Mouse (Mus musculus): ENCODE data around the gene Sema6c. TPM values are rescaled to one million over a fixed set of nuclear protein-coding genes. Genes with fewer than 3 reads are reported as not detected.

Gene Sema6c
- polyA plus RNA-seq, 1 experiment: 164 TPM

DNA sequence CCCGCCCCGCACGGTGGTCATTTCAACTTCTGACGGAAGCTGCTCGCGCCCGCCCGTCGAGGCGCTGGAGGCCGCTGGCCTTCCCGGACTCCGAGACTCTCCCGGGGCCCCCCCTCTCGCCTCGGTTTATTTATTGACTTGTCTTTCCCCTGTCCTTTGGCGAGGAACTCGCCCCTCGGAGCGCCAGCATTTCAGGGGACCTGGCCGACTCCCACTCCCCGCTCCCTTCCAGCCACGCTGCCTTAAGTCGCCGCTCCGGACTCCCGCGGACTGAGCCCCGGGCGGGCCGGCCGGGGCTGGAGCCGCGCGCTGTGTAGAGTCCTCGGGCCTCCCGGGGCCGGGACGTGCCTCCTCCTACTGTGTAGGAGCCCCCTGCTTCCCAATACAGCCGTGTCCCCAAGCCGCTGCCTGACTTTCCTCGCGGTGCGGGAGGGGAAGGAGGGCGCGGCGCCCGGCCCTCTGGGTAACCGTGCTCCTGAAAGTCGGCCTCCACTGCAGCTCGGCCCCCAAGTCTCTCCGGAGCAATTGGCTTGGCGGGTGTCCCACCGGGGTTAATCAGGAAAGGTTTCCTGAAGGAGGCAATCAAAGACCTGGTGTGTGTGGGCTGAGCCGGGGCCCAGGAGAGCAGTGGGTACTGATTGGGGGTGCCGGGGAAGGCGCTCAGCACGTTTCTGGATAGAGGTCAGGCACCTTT is 13.1 kb downstream of the Sema6c start:
- DNase-seq (ENCODE audit: low read depth): peak; percentile 45
- no peak for TF ChIP-seq POLR2A (IDR thresholded peaks at IDR 0.05; ENCODE audit: borderline replicate concordance, extremely low read depth, insufficient read depth, insufficient read length, poor library complexity, severe bottlenecking)
- TF ChIP-seq CTCF (IDR thresholded peaks at IDR 0.05; ENCODE audit: borderline replicate concordance, extremely low read depth, insufficient read depth, insufficient read length): no peak

DNA sequence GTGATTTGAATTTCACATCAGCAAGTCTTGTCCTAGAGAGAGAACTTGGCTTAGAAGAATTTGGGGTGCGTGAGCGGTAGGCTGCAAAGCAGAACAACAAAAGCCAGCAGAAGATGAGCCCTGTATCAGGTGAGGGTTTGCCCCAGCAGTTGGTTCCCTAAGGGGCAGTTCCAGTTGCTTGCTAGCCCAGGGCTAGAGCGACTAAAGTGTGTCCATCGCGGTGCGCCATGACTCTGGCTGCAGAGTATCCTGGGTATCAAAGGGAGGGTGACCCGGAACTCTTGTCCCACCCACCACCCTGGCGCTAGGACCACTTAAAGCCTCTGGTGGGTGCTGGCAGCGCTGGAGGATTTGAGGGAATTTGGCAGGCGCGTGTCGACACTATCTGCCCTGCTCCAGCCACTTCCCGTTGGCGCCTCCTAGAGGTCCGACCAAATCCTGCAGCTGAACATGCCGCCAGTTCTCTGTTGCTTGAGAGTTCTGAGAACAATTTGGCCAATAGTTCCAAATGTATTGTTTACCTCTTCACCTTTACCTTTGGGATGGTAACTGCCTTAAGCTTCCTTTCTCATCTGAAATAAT is 13.8 kb downstream of the Sema6c start:
- DNase-seq (ENCODE audit: low read depth): peak; percentile 88

DNA sequence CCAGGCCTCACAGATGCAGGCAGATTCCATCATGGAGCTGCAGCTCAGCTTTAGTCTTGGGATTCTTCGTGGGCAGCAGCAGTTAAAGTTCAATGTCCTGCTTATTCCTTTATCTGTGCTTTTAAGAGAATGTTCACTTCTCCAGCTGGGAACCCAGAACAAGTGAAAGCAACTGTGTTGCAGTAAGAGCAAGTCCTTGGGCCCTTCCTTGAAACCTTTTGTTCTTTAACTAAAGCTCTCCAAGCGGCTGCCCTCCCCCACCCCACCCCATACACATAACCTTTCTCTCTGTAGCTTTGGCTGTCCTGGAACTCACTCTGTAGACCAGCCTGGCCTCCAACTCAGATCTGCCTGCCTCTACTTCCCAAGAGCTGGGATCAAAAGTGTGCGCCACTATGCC is 16.2 kb downstream of the Sema6c start:
- TF ChIP-seq CTCF (IDR thresholded peaks at IDR 0.05; ENCODE audit: borderline replicate concordance, extremely low read depth, insufficient read depth, insufficient read length) (no peak), POLR2A (IDR thresholded peaks at IDR 0.05; ENCODE audit: borderline replicate concordance, extremely low read depth, insufficient read depth, insufficient read length, poor library complexity, severe bottlenecking) (no peak)
- DNase-seq (ENCODE audit: low read depth): no peak

More for the DNA sequence above, 13.8 kb downstream of the Sema6c start:
- TF ChIP-seq CTCF (IDR thresholded peaks at IDR 0.05; ENCODE audit: borderline replicate concordance, extremely low read depth, insufficient read depth, insufficient read length): peak; percentile 91
- TF ChIP-seq POLR2A (IDR thresholded peaks at IDR 0.05; ENCODE audit: borderline replicate concordance, extremely low read depth, insufficient read depth, insufficient read length, poor library complexity, severe bottlenecking): no peak

DNA sequence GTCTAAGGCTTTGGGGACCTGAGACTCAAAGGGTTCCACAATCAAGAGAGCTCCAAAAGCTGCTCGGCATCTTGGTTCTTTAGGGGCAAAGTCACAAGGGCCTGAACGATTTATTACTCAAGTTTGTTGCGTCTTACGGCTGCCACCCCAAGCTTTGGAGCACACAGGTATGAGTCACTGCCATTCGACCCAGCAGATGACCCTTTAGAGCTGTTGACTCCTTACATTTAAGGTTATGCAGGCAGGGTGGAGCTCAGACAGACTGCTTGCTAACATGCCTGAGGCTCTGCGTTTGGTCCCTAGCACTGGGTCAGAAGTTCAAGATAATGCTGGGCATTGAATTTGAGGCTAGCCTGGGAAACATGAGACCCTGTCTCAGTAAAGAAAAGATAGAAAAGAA is 17.3 kb downstream of the Sema6c start:
- no peak for TF ChIP-seq CTCF (IDR thresholded peaks at IDR 0.05; ENCODE audit: borderline replicate concordance, extremely low read depth, insufficient read depth, insufficient read length)
- no peak for TF ChIP-seq POLR2A (IDR thresholded peaks at IDR 0.05; ENCODE audit: borderline replicate concordance, extremely low read depth, insufficient read depth, insufficient read length, poor library complexity, severe bottlenecking)
- no peak for DNase-seq (ENCODE audit: low read depth)

- DNase-seq (ENCODE audit: low read depth): no peak
- TF ChIP-seq CTCF (IDR thresholded peaks at IDR 0.05; ENCODE audit: borderline replicate concordance, extremely low read depth, insufficient read depth, insufficient read length) (no peak), POLR2A (IDR thresholded peaks at IDR 0.05; ENCODE audit: borderline replicate concordance, extremely low read depth, insufficient read depth, insufficient read length, poor library complexity, severe bottlenecking) (no peak)
Observed at GRCm38 (mm10) chr3:95178948-95179347, 18.7 kb downstream of the Sema6c start.

DNA sequence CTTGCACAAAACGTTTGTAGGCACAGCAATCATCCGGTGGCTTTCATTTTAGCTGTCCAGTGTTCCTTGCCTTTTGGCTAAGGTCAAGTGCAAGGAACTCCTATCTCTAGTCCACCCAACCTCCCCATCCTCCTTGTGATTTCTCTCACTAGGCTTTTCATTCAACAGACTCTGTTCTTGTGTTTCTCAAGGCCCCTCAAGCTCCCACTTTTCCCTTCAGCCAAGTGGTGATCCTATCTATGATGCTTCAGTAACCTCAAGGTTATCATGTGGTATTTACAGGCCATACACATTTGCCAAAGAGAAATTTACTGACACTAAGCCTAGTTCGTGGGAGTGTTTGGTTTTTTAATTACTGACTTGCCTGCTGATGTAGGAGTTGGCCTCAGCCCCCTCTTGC is 19.6 kb downstream of the Sema6c start:
- no peak for DNase-seq (ENCODE audit: low read depth)
- no peak for TF ChIP-seq POLR2A (IDR thresholded peaks at IDR 0.05; ENCODE audit: borderline replicate concordance, extremely low read depth, insufficient read depth, insufficient read length, poor library complexity, severe bottlenecking)
- no peak for TF ChIP-seq CTCF (IDR thresholded peaks at IDR 0.05; ENCODE audit: borderline replicate concordance, extremely low read depth, insufficient read depth, insufficient read length)

- DNase-seq (ENCODE audit: low read depth): no peak
- TF ChIP-seq CTCF (IDR thresholded peaks at IDR 0.05; ENCODE audit: borderline replicate concordance, extremely low read depth, insufficient read depth, insufficient read length) (no peak), POLR2A (IDR thresholded peaks at IDR 0.05; ENCODE audit: borderline replicate concordance, extremely low read depth, insufficient read depth, insufficient read length, poor library complexity, severe bottlenecking) (no peak)
Observed at GRCm38 (mm10) chr3:95181841-95182240, 21.6 kb downstream of the Sema6c start.

DNA sequence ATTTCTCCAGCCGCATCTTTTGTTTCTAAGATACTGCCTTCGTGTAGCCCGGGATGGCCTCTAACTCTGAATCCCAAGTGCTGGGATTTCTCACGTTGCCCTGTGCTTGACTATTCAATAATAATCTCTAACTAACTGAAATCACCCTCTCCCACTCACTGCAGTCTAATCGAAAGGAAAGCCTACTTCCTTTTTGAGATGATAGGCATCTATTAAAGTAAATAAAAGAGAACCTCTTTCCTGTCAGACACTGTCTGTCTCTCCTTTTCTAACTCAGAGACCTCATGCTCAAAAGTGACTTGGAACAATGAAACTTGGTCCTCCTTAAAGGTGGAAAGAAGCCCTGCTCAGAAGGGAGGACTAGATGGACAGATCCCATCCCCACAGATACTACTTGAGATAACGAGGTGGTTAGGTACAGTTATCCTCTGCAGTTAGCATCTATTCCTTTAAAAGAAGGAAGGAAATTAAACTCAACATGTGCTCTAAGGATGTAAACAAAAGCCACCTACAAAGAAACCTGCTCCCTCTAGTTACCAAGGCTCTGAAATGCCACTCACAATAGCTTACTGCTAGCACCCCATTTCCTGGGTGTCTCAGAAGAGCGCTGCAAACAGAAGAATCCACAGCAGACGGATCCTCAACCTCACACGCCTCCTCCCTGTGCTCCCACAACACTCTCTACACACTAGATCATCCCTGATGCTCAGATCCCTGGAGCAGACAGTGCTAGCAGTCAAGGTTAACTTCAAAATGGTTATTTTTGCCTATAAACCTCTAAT is 24.7 kb downstream of the Sema6c start:
- no peak for DNase-seq (ENCODE audit: low read depth)
- no peak for TF ChIP-seq CTCF (IDR thresholded peaks at IDR 0.05; ENCODE audit: borderline replicate concordance, extremely low read depth, insufficient read depth, insufficient read length)
- no peak for TF ChIP-seq POLR2A (IDR thresholded peaks at IDR 0.05; ENCODE audit: borderline replicate concordance, extremely low read depth, insufficient read depth, insufficient read length, poor library complexity, severe bottlenecking)

GRCm38 (mm10) chr3:95186100-95186499 is 25.8 kb downstream of the Sema6c start:
- TF ChIP-seq CTCF (IDR thresholded peaks at IDR 0.05; ENCODE audit: borderline replicate concordance, extremely low read depth, insufficient read depth, insufficient read length): no peak
- TF ChIP-seq POLR2A (IDR thresholded peaks at IDR 0.05; ENCODE audit: borderline replicate concordance, extremely low read depth, insufficient read depth, insufficient read length, poor library complexity, severe bottlenecking): no peak
- no peak for DNase-seq (ENCODE audit: low read depth)

- no peak for DNase-seq (ENCODE audit: low read depth)
- TF ChIP-seq POLR2A (IDR thresholded peaks at IDR 0.05; ENCODE audit: borderline replicate concordance, extremely low read depth, insufficient read depth, insufficient read length, poor library complexity, severe bottlenecking): no peak
- TF ChIP-seq CTCF (IDR thresholded peaks at IDR 0.05; ENCODE audit: borderline replicate concordance, extremely low read depth, insufficient read depth, insufficient read length): no peak
Observed at GRCm38 (mm10) chr3:95186888-95187287, 26.6 kb downstream of the Sema6c start.

- TF ChIP-seq CTCF (IDR thresholded peaks at IDR 0.05; ENCODE audit: borderline replicate concordance, extremely low read depth, insufficient read depth, insufficient read length) (no peak), POLR2A (IDR thresholded peaks at IDR 0.05; ENCODE audit: borderline replicate concordance, extremely low read depth, insufficient read depth, insufficient read length, poor library complexity, severe bottlenecking) (no peak)
- no peak for DNase-seq (ENCODE audit: low read depth)
Observed at GRCm38 (mm10) chr3:95194721-95195135, 34.5 kb downstream of the Sema6c start.

All from brain, embryonic 14.5 days (tissue).